Mouse (Mus musculus): ENCODE results near the gene F2rl3. TPM values are rescaled to one million over a fixed set of nuclear protein-coding genes. Genes with fewer than 3 reads are reported as not detected.

The F2rl3 gene
- polyA plus RNA-seq, 1 experiment from 2014 or later = 0.94 TPM

DNA sequence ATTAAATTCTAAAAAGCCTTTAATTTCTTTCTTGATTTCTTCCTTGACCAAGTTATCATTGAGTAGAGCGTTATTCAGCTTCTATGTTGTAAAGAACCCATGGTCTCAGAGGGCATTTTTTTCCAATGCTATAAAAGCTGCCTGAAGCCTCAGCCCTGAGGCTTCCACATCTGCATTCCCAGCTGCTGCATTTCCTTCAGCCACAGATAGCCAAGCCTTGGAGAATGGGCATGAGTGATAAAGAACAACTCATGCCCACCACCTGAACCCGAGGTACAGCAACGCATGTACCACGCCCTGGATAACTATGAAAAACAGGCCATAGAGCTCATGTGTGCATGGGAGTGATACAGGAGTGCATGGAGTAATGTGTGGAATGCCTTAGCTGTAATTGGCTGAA, 19.0 kb downstream of the F2rl3 start:
- Histone ChIP-seq H3K27me3 (no peaks in the 10 kb centered on the region), H3K9ac (no peak overlapping the region), H3K4me3 (no peak overlapping the region), H3K9me3 (no peaks in the 10 kb centered on the region), H3K27ac (no peak overlapping the region), H3K4me2 (replicated peaks) (no peak overlapping the region), H3K4me1 (no peaks in the 10 kb centered on the region), H3K36me3 (no peaks in the 10 kb centered on the region)
- no peak for ATAC-seq (ENCODE audit: low FRiP score, low read depth)
- WGBS = 92% methylated on average over 4 of the region's 4 CpGs

DNA sequence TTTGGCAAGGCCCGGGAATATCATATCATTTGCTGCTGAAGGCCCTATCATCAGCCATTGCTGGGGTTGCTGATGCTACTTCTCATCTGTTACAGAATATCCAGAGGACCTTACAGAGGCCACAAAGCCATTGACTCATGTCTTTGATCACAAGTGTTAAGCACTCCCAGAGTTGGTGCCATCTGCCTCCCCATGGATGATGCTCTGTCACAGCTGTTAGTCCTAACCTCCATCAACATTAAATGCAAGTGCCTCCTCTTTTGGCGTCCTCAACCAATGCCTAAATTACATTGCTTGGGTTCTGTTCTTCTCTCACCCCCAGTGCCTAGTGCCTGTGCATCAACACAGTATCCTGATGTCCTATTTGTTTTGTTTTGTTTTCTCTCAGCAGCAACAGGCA, 39.9 kb downstream of the F2rl3 start:
- 84% methylated on average over 2 of the region's 2 CpGs for WGBS
- no peak for ATAC-seq (ENCODE audit: low FRiP score, low read depth)
- H3K27me3 ChIP-seq = no peaks in the 10 kb centered on the region

DNA sequence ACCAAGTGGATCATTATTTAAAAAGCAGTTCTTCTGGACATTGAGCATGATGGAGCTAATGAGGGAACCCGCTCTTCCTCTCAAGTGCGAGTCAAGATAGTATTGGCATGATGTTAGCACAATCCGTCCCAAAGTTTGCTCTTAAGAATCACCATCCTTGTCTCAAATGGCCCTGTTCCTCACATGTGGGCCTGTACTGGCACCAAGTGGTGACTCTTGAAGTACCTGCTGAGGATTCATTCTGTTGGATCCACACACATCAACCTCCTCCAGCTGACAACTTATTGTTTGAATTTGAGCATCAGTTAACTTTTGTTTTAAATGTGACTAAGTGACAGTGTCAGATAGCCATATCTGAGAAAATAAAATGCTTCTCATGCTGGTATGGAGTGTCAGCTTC, 51.0 kb downstream of the F2rl3 start:
- Histone ChIP-seq H3K4me2 (replicated peaks) (no peak overlapping the region), H3K27me3 (no peaks in the 10 kb centered on the region), H3K36me3 (peaks cover 14% of the 10 kb centered on the region), H3K9ac (no peak overlapping the region), H3K9me3 (no peaks in the 10 kb centered on the region), H3K27ac (no peak overlapping the region), H3K4me3 (no peak overlapping the region), H3K4me1 (no peaks in the 10 kb centered on the region)
- 92% methylated on average over 3 of the region's 3 CpGs for WGBS
- ATAC-seq (ENCODE audit: low FRiP score, low read depth) = no peak

More for the DNA sequence above, 39.9 kb downstream of the F2rl3 start:
- no peaks in the 10 kb centered on the region for H3K9me3 ChIP-seq
- no peak overlapping the region for H3K9ac ChIP-seq
- no peaks in the 10 kb centered on the region for H3K4me1 ChIP-seq
- no peaks in the 10 kb centered on the region for H3K36me3 ChIP-seq
- H3K4me2 ChIP-seq (replicated peaks) = no peak overlapping the region
- no peak overlapping the region for H3K27ac ChIP-seq
- no peak overlapping the region for H3K4me3 ChIP-seq

Other genes starting within 250 kb of the F2rl3 start
- gene Med26, start 213.6 kb upstream of the F2rl3 start, polyA plus RNA-seq (2015; fragmentation: Nextera tagmentation; extraction: Ambion mirVana) = 19.4 and 19.9 TPM in 2 replicates
- gene Smim7, start 190.8 kb upstream of the F2rl3 start, polyA plus RNA-seq (2015; fragmentation: Nextera tagmentation; extraction: Ambion mirVana) = 129 and 130 TPM in 2 replicates
- gene Tmem38a, start 189.8 kb upstream of the F2rl3 start, polyA plus RNA-seq (2015; fragmentation: Nextera tagmentation; extraction: Ambion mirVana) = 26.7 and 27.6 TPM in 2 replicates
- 0.01 and 0.04 TPM in 2 replicates for gene Nwd1, start 115.2 kb upstream of the F2rl3 start, polyA plus RNA-seq (2015; fragmentation: Nextera tagmentation; extraction: Ambion mirVana)
- gene Sin3b, start 38.6 kb upstream of the F2rl3 start, polyA plus RNA-seq (2015; fragmentation: Nextera tagmentation; extraction: Ambion mirVana) = 180 and 195 TPM in 2 replicates

Measured in limb, embryonic 13.5 days (tissue).